Mouse (Mus musculus) ES-Bruce4 (cell line): ENCODE measurements around the gene Vmn1r137. TPM values are rescaled to one million over a fixed set of nuclear protein-coding genes. Genes with fewer than 3 reads are reported as not detected.
"Not testable (repeated sequence)": the region's sequence is repeated elsewhere in the genome, so short reads cannot be mapped to it uniquely, and the experiment has no call there.

Source experiments
- H3K27ac ChIP-seq: 2 replicates; pipeline ENCODE4 v1.5.1; 2012; ENCODE audit warnings: low read length, inconsistent platforms; ENCODE audit not compliant: insufficient read depth
- H3K27me3 ChIP-seq: 2 replicates; pipeline ENCODE4 v1.6.1; 2012; ENCODE audit warnings: mild to moderate bottlenecking, low read length, inconsistent platforms; ENCODE audit not compliant: control insufficient read depth, poor library complexity, insufficient read depth, severe bottlenecking
- H3K36me3 ChIP-seq: 2 replicates; pipeline ENCODE4 v1.6.1; 2012; ENCODE audit warnings: inconsistent platforms, mild to moderate bottlenecking, low read length, moderate library complexity; ENCODE audit not compliant: control insufficient read depth, poor library complexity, insufficient read depth, severe bottlenecking
- H3K4me1 ChIP-seq: one replicate; pipeline ENCODE4 v1.8.1; 2011; ENCODE audit warnings: low read length; ENCODE audit not compliant: control insufficient read depth, insufficient read depth
- H3K4me3 ChIP-seq: 2 replicates; pipeline ENCODE4 v1.5.1; 2011; ENCODE audit warnings: low read depth, mild to moderate bottlenecking, low read length
- H3K9ac ChIP-seq: 2 replicates; pipeline ENCODE4 v1.6.1; 2012; ENCODE audit warnings: low read depth, mild to moderate bottlenecking, inconsistent platforms; ENCODE audit not compliant: poor library complexity, severe bottlenecking
- H3K9me3 ChIP-seq: replicated peaks from 2 replicates; pipeline ENCODE4 v1.6.1; 2012; ENCODE audit warnings: mild to moderate bottlenecking, low read length, inconsistent platforms; ENCODE audit not compliant: control insufficient read depth, poor library complexity, insufficient read depth, severe bottlenecking
- polyA plus RNA-seq: library from polyadenylated mRNA; stranded (reverse); fragments of >200 nt; gene quantifications from 2 replicates; pipeline ENCODE4 v1.2.4, GENCODE M21; 2011; ENCODE audit warnings: low read depth; ENCODE audit not compliant: missing spikeins, insufficient read depth, insufficient read length

Vmn1r137 gene
- not detected in 2 replicates for polyA plus RNA-seq

GRCm38 (mm10) chr7:21994287-21994686, at the start of gene Vmn1r137:
Gene Vmn1r137, plus strand, starts transcription at chr7:21994587.
- H3K9ac ChIP-seq, H3K4me3 ChIP-seq, H3K4me1 ChIP-seq, H3K27ac ChIP-seq, H3K9me3 ChIP-seq, H3K36me3 ChIP-seq, H3K27me3 ChIP-seq: not testable (repeated sequence)

- not testable (repeated sequence) for H3K9me3 ChIP-seq, H3K36me3 ChIP-seq, H3K9ac ChIP-seq, H3K4me1 ChIP-seq, H3K27me3 ChIP-seq, H3K27ac ChIP-seq, H3K4me3 ChIP-seq
Measured at GRCm38 (mm10) chr7:22028797-22029196, 34.4 kb downstream of the Vmn1r137 start, which contains the start of gene Vmn1r138. Gene Vmn1r138, minus strand, starts transcription at chr7:22028897.

Other genes with a start within 250 kb of the Vmn1r137 start
- not detected in 2 replicates for gene Gm4175, start 233.1 kb upstream of the Vmn1r137 start, polyA plus RNA-seq
- not detected in 2 replicates for gene Gm4177, start 197.9 kb upstream of the Vmn1r137 start, polyA plus RNA-seq
- not detected in 2 replicates for gene Vmn1r135, start 162.2 kb upstream of the Vmn1r137 start, polyA plus RNA-seq
- gene Gm5725, start 150.3 kb upstream of the Vmn1r137 start, polyA plus RNA-seq = not detected in 2 replicates
- not detected in 2 replicates for gene Gm5891, start 73.3 kb upstream of the Vmn1r137 start, polyA plus RNA-seq
- gene Vmn1r138, start 34.3 kb downstream of the Vmn1r137 start, polyA plus RNA-seq = not detected in 2 replicates
- not detected in 2 replicates for gene Gm6176, start 61.7 kb downstream of the Vmn1r137 start, polyA plus RNA-seq
- not detected in 2 replicates for gene Vmn1r139, start 74.5 kb downstream of the Vmn1r137 start, polyA plus RNA-seq
- not detected in 2 replicates for gene Gm16451, start 123.7 kb downstream of the Vmn1r137 start, polyA plus RNA-seq
- gene Gm10666, start 140.2 kb downstream of the Vmn1r137 start, polyA plus RNA-seq = not detected in 2 replicates
- not detected in 2 replicates for gene Vmn1r142, start 169.4 kb downstream of the Vmn1r137 start, polyA plus RNA-seq
- gene Vmn1r143, start 194.8 kb downstream of the Vmn1r137 start, polyA plus RNA-seq = not detected in 2 replicates
- not detected in 2 replicates for gene Gm8653, start 206.7 kb downstream of the Vmn1r137 start, polyA plus RNA-seq
- gene Gm8453, start 234.9 kb downstream of the Vmn1r137 start, polyA plus RNA-seq = not detected in 2 replicates